22 mouse cellular contexts compared by ENCODE assay signal in genomic region chr15:97865988-97866387, GRCm38 (mm10). TPM values are rescaled to one million over a fixed set of nuclear protein-coding genes. Genes with fewer than 3 reads are reported as not detected.
DNase-seq lines count a peak whose midpoint lies in the region; ATAC-seq and TF ChIP-seq lines count a peak whose summit lies in the region.
"Had no signal": no experiment of that assay in that cellular context is flagged by ENCODE, and none has a peak within 500 bp of the region (broad histone marks: within the 10 kb centered on the region; RNA-seq: fewer than 3 reads in every experiment).

No protein-coding gene starts in this region.

- no peak for ATAC-seq in liver, postnatal 0 days
- 0 out of 2 replicates have a peak, but pooled peaks have one; percentile 48 for ATAC-seq in erythroblast, adult 5-6 weeks (replicated peaks; ENCODE audit: low FRiP score, poor library complexity, severe bottlenecking)
- ATAC-seq: activated CD4-positive, CD25-positive, alpha-beta regulatory T cell, adult 4 months had no signal

- TF ChIP-seq EP300 in liver, postnatal 0 days (IDR thresholded peaks at IDR 0.05; ENCODE audit: low read depth), result no peak

- H3K9ac ChIP-seq in liver, postnatal 0 days (replicated peaks), result no peak overlapping the region
- H3K9ac ChIP-seq: embryonic facial prominence, embryonic 13.5 days; hindbrain, embryonic 12.5 days; limb, embryonic 15.5 days; lung, embryonic 15.5 days; neural tube, embryonic 12.5 days had no signal

- no peaks in the 10 kb centered on the region for H3K4me1 ChIP-seq in cerebellum, adult 2 months (ENCODE audit: control insufficient read depth, insufficient read depth, low read length)
- H3K4me1 ChIP-seq in liver, postnatal 0 days (ENCODE audit: insufficient read depth), result no peaks in the 10 kb centered on the region
- peaks cover 34% of the 10 kb centered on the region for H3K4me1 ChIP-seq in E14TG2a.4 (replicated peaks; ENCODE audit: low read depth, low read length)
- H3K4me1 ChIP-seq: limb, embryonic 15.5 days; neural tube, embryonic 12.5 days had no signal

- TF ChIP-seq POLR2A in cerebellum, adult 2 months (IDR thresholded peaks at IDR 0.05; ENCODE audit: borderline replicate concordance, insufficient read depth, low read length), result no peak

- H3K27me3 ChIP-seq in cerebellum, adult 2 months (ENCODE audit: control insufficient read depth, insufficient read depth, low read length), result no peaks in the 10 kb centered on the region
- no peaks in the 10 kb centered on the region for H3K27me3 ChIP-seq in liver, postnatal 0 days (ENCODE audit: insufficient read depth, low read length)
- peaks cover 18% of the 10 kb centered on the region for H3K27me3 ChIP-seq in E14TG2a.4 (ENCODE audit: insufficient read depth, low read length)
- H3K27me3 ChIP-seq: embryonic facial prominence, embryonic 13.5 days; hindbrain, embryonic 12.5 days; limb, embryonic 15.5 days; lung, embryonic 15.5 days; neural tube, embryonic 12.5 days had no signal

- DNase-seq in cerebellum, adult 2 months, result no peak
- no peak for DNase-seq in cerebellum, adult 11-12 months
- DNase-seq in liver, postnatal 0 days, result no peak
- DNase-seq in liver, result no peak
- no peak for DNase-seq in spleen, postnatal 36 days (ENCODE audit: low spot score in 2 of 2)
- DNase-seq in left cerebral cortex, adult 11 months (ENCODE audit: low spot score), result no peak
- DNase-seq: adrenal gland, postnatal 14 days; cerebellum, adult 8-10 months; gastrocnemius, postnatal 14 days; heart, postnatal 10 days; kidney, adult 18-20 months; kidney, postnatal 36 days had no signal

- H3K4me2 ChIP-seq in liver, postnatal 0 days (ENCODE audit: low read depth, low read length), result no peak overlapping the region
- H3K4me2 ChIP-seq: embryonic facial prominence, embryonic 13.5 days; hindbrain, embryonic 12.5 days; limb, embryonic 15.5 days; lung, embryonic 15.5 days; neural tube, embryonic 12.5 days had no signal

- H3K4me3 ChIP-seq in cerebellum, adult 2 months (replicated peaks; ENCODE audit: insufficient read depth, low read depth, low read length), result no peak overlapping the region
- no peak overlapping the region for H3K4me3 ChIP-seq in liver, postnatal 0 days (ENCODE audit: low read depth, low read length)
- no peak overlapping the region for H3K4me3 ChIP-seq in E14TG2a.4 (replicated peaks; ENCODE audit: low read length)
- H3K4me3 ChIP-seq: embryonic facial prominence, embryonic 13.5 days; forebrain, embryonic 10.5 days; hindbrain, embryonic 12.5 days; limb, embryonic 15.5 days; lung, embryonic 15.5 days; neural tube, embryonic 12.5 days had no signal

- WGBS in cerebellum, adult 2 months, result 93% methylated on average over 2 of the region's 2 CpGs
- WGBS in liver, postnatal 0 days (ENCODE audit: insufficient replicate concordance), result 90% methylated on average over 2 of the region's 2 CpGs

- peaks cover 3% of the 10 kb centered on the region; the same call in 1 of the 2 replicates for H3K9me3 ChIP-seq in liver, postnatal 0 days (ENCODE audit: low read length)
- H3K9me3 ChIP-seq in E14TG2a.4 (ENCODE audit: low read length), result peaks cover 4% of the 10 kb centered on the region; the same call in 1 of the 2 replicates
- H3K9me3 ChIP-seq: limb, embryonic 15.5 days had no signal

- H3K27ac ChIP-seq in cerebellum, adult 2 months (ENCODE audit: insufficient read depth, low read length), result no peak overlapping the region
- no peak overlapping the region for H3K27ac ChIP-seq in liver, postnatal 0 days (ENCODE audit: low read depth)
- H3K27ac ChIP-seq: embryonic facial prominence, embryonic 13.5 days; forebrain, embryonic 10.5 days; hindbrain, embryonic 12.5 days; limb, embryonic 15.5 days; lung, embryonic 15.5 days; neural tube, embryonic 12.5 days had no signal

- TF ChIP-seq CTCF in cerebellum, adult 2 months (IDR thresholded peaks at IDR 0.05; ENCODE audit: borderline replicate concordance, insufficient read depth, low read depth, low read length), result 0 out of 2 replicates have a peak, but pooled peaks have one; percentile 7
- peak; percentile 58 for TF ChIP-seq CTCF in liver, postnatal 0 days (IDR thresholded peaks at IDR 0.05; ENCODE audit: low read depth)
- peak; percentile 74 for TF ChIP-seq CTCF in E14TG2a.4 (conservative IDR thresholded peaks at IDR 0.05; ENCODE audit: low read length)

- H3K36me3 ChIP-seq in liver, postnatal 0 days (replicated peaks; ENCODE audit: insufficient read depth, low read length), result no peaks in the 10 kb centered on the region
- H3K36me3 ChIP-seq in E14TG2a.4 (ENCODE audit: insufficient read depth, low read length), result no peaks in the 10 kb centered on the region
- H3K36me3 ChIP-seq: forebrain, embryonic 10.5 days; hindbrain, embryonic 12.5 days; limb, embryonic 15.5 days; lung, embryonic 15.5 days; neural tube, embryonic 12.5 days had no signal

RNA-seq across cellular contexts. Expression of gene Hdac7, which starts 21.7 kb away (rescaled TPM):
- 38.3 and 40.9 TPM in 2 replicates for polyA plus RNA-seq in cerebellum, adult 2 months (2012; rRNA removed)
- 5.3 TPM in 2 replicates for polyA plus RNA-seq in liver, postnatal 0 days (2015; fragmentation: Nextera tagmentation; extraction: Ambion mirVana)
- total RNA-seq in erythroblast, adult 5-6 weeks (2015; ENCODE audit: low replicate concordance), result 3.5 and 7.7 TPM in 2 replicates
- 1.1 and 3.8 TPM in 2 replicates for total RNA-seq in erythroblast, adult 5-6 weeks (2017; ENCODE audit: low replicate concordance)

RNA-seq across cellular contexts. Expression of gene Vdr, which starts 44.4 kb away (rescaled TPM):
- 0.41 and 0.46 TPM in 2 replicates for polyA plus RNA-seq in cerebellum, adult 2 months (2012; rRNA removed)
- 0.07 and 0.25 TPM in 2 replicates for polyA plus RNA-seq in liver, postnatal 0 days (2015; fragmentation: Nextera tagmentation; extraction: Ambion mirVana)
- 0.19 and 0.21 TPM in 2 replicates for total RNA-seq in erythroblast, adult 5-6 weeks (2015; ENCODE audit: low replicate concordance)
- 0.26 TPM in 1 of 2 replicates, not detected in the other for total RNA-seq in erythroblast, adult 5-6 weeks (2017; ENCODE audit: low replicate concordance)
- total RNA-seq: monocyte, adult 5-6 weeks had no signal

Comparison
In these comparisons a context has a peak if more than half of its experiments do, and no peak if none do; other contexts are left out.
1. CTCF ChIP-seq: peak in every context shown above with its lines; median percentile 74 in E14TG2a.4; 58 in liver, postnatal 0 days; 7 in cerebellum, adult 2 months.